Mouse (Mus musculus) lung, postnatal 0 days (tissue): Measurements from ENCODE around the gene Vdac2.

Source experiments
- CTCF ChIP-seq: IDR thresholded peaks from 2 replicates; pipeline ENCODE4 v1.5.1; 2016; ENCODE audit warnings: antibody characterized with exemption, mild to moderate bottlenecking
- EP300 ChIP-seq: IDR thresholded peaks from 2 replicates; pipeline ENCODE4 v1.6.1; 2016; ENCODE audit warnings: antibody characterized with exemption, mild to moderate bottlenecking, control low read depth

DNA sequence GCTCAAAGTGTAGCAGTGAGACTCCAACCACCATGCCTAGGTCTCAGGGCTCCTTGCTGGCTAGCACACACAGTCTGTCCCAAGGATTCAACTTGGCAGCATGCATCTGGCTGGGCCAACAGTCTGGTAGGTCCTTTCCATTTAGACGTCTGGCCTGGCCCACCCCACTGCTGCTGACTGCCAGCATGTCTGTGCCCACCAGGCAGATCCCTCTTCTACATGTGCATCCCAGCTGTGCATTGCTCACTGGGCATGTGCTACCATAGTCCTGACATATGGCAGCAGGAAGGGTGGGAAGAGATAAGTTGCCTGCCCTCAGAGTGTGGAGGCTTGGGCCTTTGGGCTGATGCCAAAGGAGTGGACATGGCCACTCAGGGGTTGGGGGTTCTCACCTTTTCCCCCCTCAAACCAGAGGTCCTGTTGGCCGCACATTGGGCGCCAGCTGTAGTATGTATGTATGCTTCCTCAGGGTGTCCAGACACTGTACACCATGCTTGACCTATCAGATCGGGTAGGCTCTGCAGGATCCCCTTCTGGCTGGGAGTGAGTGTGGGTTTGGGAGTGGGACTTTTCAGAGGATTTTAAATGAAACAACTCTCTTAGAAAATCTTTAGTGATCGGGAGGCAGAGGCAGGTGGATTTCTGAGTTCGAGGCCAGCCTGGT, 22.4 kb upstream of the Vdac2 start:
- TF ChIP-seq CTCF (no peak), EP300 (no peak)
